Mouse (Mus musculus): ENCODE results near the gene Nostrin.

Gene Nostrin

DNA sequence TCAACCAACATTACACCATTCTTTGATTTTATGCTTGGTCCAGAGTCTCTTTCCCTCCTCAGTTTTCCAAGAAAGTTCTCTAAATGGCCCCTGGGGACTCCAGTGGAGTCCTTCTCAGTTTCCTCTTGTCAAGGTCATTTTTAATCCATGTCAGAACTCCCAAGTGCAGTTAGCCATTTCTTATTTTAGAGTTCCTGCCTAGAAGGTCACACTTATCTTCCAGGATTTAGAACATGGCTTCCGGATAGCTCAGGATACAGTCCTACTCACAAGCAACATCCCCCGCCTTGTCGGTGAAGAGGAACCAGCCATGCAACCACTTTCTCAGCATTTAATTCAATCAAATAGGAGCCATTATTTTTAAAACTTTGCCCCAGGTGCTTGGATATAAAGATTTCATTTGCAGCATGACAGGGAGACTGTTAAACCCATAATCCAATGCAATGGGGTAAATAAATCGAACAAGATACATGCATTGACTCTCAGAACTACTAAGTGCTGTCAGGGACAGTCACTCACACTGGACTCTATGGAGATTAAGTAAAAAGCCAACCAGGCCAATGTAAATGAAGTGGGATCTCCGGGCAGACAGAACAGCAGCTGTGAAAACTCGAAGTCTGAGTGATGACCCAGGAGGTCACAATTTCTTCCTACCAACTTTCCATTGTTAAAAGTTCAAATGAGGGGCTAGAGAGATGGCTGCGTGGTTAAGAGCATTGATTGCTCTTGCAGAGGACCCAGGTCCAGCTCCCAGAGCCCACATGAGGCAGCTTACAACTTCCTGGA, 6.0 kb upstream of the Nostrin start:
- DNase-seq (ENCODE audit: low read depth): no peak

DNA sequence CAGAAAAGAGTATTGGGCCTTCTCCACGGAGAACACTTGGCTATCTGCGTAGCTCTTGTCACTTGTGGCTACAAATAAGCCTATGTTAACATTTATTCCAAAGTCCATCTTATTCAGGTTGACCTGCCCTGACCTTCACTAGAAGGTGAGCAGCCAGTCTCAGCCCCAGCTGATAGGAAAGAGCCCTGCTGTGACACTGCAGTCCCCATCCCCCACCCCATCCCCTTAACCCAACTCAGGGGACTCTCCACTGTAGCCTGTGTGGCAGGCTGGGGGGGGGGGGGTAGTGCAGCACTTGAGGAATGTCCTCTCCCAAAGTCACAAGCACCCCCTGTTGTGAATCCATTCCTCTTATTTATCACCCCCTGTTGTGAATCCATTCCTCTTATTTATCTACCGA, 3.6 kb upstream of the Nostrin start:
- DNase-seq (ENCODE audit: low read depth): no peak

DNA sequence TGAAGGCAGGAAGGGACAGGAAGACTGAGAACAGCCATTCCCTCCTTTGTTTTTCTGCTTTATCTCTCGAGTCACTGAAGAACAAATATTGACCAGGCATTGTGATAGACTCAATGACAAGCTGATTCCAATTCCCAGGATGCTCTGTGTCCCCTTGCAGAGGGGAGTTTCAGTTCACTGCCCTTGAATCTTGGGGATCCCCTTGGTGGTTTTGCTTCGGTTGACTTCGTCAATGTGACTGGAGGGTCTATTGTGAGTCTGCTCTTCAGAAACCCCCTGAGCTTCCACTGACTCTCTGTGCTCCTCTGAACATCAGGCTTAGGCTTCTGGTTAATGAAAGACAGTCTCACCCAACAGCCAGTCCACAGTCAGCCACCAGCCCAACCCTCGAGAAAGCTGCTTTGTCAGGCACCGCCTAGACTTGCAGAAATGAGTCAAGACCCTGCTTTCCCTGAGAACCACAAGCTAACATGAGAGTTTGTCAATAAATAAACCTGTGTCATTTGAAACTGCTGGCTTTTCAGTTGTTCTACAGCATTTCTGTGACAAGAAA, 3.0 kb upstream of the Nostrin start:
- no peak for DNase-seq (ENCODE audit: low read depth)

- no peak for DNase-seq (ENCODE audit: low read depth)
Observed at GRCm38 (mm10) chr2:69134186-69134585, 1.4 kb upstream of the Nostrin start.

- DNase-seq (ENCODE audit: low read depth): no peak
Observed at GRCm38 (mm10) chr2:69134937-69135336, 663 bp upstream of the Nostrin start.

- DNase-seq (ENCODE audit: low read depth): no peak
Observed at GRCm38 (mm10) chr2:69137406-69138084, 1.9 kb downstream of the Nostrin start.

GRCm38 (mm10) chr2:69138759-69139158, 3.2 kb downstream of the Nostrin start:
- no peak for DNase-seq (ENCODE audit: low read depth)

- DNase-seq (ENCODE audit: low read depth): no peak
Observed at GRCm38 (mm10) chr2:69140215-69140614, 4.6 kb downstream of the Nostrin start.

DNA sequence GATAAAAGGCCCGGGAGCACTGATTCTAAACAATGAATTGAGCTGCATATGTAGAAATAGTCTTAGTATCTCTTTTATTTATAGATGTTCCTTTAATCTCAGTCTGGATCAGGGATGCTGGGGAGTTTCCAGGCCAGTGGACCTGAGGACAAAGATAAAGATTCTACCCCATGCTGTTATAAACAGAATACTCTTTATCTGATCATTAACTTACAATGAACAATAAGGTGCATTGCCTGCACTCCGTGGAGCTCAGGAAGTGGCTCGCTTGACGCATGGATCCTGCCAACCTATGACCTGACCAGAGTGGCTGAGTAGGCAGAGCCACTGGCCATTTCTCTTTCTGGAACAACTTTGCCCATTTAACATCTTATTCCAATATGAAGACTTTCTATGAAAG, 5.2 kb downstream of the Nostrin start:
- no peak for DNase-seq (ENCODE audit: low read depth)

GRCm38 (mm10) chr2:69148691-69149090, 13.1 kb downstream of the Nostrin start:
- no peak for DNase-seq (ENCODE audit: low read depth)

DNA sequence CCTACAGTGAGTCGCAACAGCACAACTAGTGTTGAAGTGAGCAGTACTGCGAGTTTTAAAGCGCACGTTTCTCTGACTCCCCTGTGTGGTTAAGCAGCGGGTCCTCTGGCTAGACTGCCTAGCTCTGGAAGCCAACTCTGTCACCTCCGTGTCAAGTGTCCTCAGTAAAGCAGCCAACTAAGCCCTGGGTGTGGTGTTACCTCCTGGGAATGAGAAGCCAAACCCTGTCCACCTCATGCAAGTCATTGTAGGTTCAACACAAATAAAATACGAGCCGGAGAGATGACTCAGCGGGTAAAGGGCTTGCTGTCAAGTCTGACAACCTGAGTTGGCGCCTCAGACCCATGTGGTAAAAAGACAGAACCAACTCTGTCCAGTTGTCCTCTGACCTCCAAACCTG, 13.6 kb downstream of the Nostrin start:
- no peak for DNase-seq (ENCODE audit: low read depth)

DNA sequence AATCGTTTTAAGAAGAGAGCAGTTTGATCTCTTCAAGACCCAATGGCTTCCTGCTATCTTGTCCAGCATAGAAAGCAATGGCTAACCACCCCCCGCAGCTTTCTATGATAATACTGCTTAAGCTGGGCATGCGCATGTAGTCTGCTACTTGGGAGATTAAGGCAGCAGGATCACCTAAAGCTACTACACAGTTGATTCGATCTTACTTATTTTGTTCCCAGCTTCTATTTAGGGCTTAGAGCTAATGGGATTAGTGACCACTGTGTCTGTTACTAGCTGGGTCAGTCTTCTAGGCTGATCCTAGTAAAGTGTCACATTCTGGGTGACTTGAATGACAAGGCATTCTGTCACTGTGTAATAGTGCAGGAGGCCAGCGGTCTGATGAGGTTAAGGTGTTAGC, 15.2 kb downstream of the Nostrin start:
- no peak for DNase-seq (ENCODE audit: low read depth)

DNA sequence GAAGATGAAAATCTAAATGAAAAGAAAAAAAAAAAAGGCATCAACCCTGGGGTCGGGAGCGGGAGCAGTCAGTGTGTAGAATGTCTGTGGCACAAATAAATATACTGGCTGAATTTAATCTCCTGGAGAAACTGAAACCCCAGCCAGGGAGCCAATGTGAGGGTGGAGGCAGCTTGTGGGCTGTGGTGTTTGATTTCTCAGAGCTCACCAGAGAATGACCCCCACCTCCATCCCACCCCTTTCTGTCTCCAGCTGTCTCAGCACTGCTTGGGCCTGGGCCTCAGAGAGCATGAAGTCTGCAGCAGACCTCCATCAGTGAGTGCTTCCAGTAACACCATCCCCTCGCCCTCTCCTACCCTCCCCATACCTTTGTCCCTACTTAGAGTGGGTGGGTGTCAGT, 20.3 kb downstream of the Nostrin start:
- DNase-seq (ENCODE audit: low read depth): no peak

GRCm38 (mm10) chr2:69156283-69156682, 20.7 kb downstream of the Nostrin start:
- DNase-seq (ENCODE audit: low read depth): no peak

DNA sequence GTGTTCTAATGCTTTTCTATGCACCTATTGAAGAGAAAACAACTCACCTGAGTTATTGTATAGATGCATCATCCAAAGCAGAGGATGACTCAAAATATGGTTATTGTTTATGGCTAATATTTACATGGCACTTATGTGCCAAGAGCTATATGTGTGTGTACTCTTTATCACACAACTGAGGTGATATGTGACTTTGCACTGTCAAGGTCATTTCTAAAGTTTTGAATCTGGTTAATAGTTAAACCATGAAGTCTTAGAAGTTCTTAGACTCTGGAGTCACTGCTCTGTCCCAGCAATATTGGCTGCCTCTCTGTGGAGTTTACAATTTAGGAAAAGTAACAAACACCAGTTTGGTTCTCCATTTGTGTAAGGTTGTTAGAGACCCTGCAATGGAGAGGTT, 23.3 kb downstream of the Nostrin start:
- DNase-seq (ENCODE audit: low read depth): no peak

DNA sequence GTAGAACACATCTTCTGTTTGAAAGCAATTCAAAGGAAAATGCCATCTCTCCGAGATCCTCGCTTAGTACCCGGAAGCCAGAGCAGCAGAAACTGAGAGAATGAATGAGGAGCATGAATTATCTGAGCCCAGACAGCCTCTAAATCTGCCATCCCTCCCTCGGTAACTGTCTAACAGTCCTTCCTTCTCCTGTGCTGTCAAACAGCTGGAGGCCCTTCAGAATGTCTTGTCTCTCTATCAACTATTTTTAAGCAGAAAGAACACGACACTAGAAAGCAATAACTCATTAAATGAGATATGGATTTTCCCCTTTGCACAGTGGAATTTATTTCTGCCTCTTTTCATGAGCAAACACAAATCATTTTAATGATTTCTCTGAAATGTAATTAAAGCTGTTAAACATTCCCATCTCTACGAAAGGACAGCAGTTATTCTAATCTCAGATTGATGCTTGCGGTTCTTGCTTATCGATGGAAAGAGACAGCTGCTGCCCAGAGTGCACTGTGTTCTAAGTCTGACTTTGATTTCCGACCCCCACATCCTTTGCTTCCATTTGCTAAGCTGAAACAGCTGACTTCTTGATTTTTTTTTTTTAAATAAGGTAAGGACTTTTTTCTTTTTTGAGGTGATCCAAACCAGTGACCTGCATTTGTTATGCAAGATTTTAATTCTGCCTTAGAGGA, 34.9 kb downstream of the Nostrin start:
- no peak for DNase-seq (ENCODE audit: low read depth)

DNA sequence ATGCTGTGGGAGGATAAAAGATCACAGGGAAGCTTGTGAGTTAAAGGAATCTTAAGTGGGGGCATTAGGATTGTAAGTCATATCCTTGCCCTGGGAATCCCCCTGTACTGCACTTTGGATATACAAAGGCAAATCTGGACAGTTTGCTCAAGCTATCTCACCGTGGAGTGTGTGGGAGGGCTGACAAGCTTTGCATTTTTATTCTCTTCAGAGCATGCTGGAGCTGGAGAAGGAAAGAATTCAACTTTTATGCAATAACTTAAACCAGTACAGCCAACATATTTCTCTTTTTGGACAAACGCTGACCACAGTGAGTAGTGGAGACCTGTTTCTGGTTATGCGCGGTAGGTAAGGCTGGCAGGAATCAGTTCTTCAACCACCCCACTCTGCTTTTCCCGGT, 39.7 kb downstream of the Nostrin start:
- no peak for DNase-seq (ENCODE audit: low read depth)

DNA sequence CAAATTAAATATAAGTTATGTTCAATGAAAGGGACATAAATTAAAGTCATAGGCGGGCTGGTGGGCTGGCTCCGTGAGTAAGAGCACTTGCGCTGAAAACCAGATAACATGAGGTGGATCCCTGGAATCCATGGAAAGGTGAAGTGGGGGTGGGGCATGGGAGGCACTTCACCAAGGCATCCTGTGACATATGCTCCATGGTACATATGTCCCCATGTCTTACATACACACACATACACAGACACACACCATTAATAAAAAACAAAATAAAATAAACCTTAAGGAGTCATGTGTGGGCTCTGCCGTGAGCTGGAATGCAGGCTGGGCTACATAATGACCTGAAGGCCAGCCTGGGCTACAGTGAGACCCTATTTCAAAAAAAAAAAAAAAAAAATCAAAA, 44.1 kb downstream of the Nostrin start:
- DNase-seq (ENCODE audit: low read depth): no peak

DNA sequence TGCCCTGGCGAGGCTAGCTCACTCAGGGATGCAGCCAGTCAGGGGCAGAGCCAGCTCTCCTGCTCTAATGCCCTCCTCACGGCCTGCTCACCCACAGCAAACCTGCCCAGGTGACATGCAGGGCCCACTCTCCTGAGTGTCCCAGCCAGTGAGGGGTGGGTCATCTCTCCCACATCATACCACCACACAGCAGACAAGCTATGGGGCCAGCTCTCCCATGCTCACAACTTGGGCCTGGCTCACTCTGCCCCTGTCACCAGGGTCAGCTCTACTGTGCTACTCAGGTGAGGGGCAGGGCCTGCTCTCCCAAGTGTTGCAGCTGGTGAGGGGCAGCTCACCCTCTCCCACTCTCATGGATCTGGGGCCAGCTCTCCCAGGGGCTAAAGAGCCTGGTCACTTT, 52.4 kb downstream of the Nostrin start:
- DNase-seq (ENCODE audit: low read depth): no peak

DNA sequence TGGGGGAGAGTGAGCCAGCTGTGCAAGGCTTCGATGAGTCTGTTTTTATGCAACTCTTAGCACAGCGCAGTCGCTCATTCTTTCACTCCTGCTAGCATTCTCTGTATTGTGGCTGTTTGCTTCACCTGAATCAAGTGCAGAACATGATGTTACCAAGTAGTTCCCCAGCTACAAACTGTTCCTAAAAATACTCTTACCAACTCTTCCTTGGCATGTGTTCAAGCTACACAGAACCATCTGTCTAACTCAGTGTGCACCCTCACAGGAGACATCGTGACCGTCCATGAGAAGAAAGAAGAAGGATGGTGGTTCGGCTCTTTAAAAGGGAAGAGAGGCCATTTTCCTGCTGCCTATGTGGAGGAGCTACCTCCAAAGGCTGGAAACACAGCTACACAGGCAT, 53.1 kb downstream of the Nostrin start:
- no peak for DNase-seq (ENCODE audit: low read depth)

GRCm38 (mm10) chr2:69189222-69189621, 53.6 kb downstream of the Nostrin start:
- no peak for DNase-seq (ENCODE audit: low read depth)

GRCm38 (mm10) chr2:69191059-69191458, 55.5 kb downstream of the Nostrin start:
- DNase-seq (ENCODE audit: low read depth): no peak

DNA sequence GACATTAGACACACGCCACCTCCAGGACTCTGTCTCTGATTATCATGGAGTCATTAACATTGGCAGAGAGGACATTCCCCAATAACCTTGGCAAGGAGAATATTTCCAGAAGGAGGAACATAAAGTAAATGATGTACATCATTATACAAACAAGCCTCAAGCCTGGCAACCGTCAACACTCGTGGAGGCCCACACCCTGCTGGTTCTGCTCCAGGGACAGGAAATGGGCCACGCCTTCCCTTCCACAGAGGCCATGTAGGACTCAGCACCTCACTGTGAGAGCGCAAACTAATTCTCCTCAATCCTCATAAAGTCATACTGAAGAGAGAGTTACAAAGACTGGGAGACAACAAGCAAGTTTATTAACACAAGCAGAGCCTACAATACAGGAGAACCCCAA, 58.0 kb downstream of the Nostrin start:
- no peak for DNase-seq (ENCODE audit: low read depth)

All from c-Kit-positive CD71-positive TER-119-negative erythroid progenitor cells, embryonic 14.5 days (primary cell).